Mouse (Mus musculus) heart, adult 2 months (tissue): Measurements from ENCODE around the gene Zswim9.

Experiments
- CTCF ChIP-seq: fragments of 200-600 bp; IDR thresholded peaks from 2 replicates; pipeline ENCODE4 v1.8.1; 2022; ENCODE audit warnings: antibody characterized with exemption, mild to moderate bottlenecking, moderate library complexity
- POLR2A ChIP-seq: fragments of 200-500 bp; IDR thresholded peaks from 2 replicates; pipeline ENCODE4 v1.6.1; 2011; ENCODE audit warnings: mild to moderate bottlenecking, low read depth, low read length, control low read depth; ENCODE audit not compliant: insufficient read depth

DNA sequence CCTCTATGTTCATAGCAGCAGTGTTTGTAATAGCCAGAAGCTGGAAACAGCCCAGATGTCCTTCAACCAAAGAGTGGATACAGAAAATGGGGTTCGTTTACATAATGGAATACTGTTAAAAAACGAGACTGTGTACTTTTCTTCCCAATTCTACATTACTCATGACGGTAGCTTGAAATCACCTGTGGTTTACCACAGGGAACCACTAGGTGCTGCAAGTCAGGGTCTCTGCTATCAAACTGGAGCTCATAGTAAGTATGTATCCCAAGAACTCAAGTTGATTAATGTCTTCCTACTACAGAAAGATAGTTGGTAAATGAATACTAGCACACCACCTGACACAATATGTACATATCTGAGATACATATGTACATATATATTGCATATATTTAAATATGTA lies 42.9 kb upstream of the Zswim9 start:
- TF ChIP-seq CTCF (no peak), POLR2A (no peak)
